Mouse (Mus musculus) spleen, postnatal 14 days (tissue): Measurements from ENCODE around the gene A830031A19Rik.

Source experiments
- DNase-seq, 2 experiments: peaks; one replicate each; pipeline ENCODE4 v3.0.0; 2021 to 2022; ENCODE audit warnings: low spot score in 2 of 2

Gene A830031A19Rik

DNA sequence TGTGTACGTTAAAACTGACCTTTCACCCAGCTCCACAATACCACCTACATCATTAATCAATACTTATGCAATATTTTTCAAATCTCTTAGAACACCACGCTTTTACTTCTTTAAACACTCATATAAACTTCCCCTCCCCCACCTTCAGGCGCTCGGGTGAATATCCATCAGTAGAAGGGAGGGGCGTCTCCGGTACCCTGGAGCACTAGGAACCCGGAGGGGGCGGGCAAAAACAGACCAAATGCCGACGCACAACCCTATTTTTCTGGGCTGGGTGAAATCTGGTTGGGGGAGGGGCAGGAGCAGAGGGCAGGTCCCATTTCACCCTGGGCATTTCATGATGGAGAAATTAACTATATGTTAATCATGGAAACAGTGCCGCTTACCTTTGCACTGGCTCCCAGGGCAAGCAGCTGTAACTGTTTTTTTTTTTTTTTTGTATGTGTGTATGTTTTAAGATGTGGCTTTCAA, at the start of gene A830031A19Rik:
Gene A830031A19Rik, minus strand, starts transcription at position 421 of the 471 bp plus-strand sequence.
- DNase-seq, result no peak

DNA sequence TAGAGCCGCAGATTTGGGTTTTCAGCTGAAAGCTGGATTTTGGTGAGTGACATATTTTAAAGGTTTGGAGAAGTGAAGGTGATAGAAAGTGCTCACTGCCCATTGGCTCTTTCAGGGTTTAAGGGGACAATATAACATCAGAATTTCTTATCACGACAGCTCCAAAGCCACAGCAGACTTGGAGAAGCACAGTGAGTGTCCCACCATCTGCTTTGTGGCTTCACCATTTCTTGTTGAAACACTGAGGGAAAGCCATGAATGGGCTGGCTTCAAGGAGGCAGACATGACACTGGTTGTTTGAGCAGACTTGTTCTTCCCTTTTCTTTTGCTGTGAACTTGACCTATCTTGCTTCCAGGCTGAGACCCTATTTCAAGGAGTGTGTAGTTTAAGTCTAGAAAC, 49.1 kb upstream of the A830031A19Rik start:
- DNase-seq, result no peak

DNA sequence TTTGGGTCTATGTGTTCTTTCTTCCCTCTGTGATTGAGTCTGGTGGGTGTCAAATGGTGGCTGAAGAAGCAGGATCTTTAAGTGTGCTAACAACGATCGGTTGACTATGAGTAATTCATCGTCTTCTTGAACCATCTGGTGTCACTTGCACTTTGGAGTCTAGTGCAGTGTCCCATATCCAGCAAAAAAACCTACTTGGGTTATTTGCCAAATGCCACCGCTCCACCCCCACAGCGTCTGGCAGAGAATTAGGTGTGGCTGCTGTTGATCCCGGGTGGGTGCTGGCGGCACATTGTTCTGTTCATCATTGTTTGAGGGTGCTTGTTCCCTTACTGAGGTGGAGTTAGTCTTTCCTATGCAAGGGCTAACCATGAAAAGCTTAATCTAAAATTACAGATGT, 48.0 kb upstream of the A830031A19Rik start:
- DNase-seq, result no peak

DNA sequence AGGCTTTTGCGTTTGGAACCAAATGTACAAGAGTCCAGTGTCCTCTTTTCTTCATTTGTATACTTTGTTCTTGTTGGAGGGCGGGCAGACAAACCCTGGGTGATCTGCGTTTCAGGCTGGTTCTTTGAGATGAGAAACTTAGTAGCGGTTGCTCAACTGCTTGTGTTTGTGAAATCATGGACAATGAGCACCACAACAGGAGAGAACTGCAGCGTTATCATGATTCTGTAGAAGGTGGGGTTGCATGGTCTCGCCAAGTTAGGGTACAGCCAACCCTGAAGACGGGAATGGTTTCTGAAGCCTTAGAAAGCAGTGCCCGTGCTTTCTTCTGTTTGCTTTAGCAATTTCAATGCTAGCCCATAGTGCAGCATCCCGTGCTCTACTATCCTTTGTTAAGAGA, 46.3 kb upstream of the A830031A19Rik start:
- DNase-seq, result no peak

DNA sequence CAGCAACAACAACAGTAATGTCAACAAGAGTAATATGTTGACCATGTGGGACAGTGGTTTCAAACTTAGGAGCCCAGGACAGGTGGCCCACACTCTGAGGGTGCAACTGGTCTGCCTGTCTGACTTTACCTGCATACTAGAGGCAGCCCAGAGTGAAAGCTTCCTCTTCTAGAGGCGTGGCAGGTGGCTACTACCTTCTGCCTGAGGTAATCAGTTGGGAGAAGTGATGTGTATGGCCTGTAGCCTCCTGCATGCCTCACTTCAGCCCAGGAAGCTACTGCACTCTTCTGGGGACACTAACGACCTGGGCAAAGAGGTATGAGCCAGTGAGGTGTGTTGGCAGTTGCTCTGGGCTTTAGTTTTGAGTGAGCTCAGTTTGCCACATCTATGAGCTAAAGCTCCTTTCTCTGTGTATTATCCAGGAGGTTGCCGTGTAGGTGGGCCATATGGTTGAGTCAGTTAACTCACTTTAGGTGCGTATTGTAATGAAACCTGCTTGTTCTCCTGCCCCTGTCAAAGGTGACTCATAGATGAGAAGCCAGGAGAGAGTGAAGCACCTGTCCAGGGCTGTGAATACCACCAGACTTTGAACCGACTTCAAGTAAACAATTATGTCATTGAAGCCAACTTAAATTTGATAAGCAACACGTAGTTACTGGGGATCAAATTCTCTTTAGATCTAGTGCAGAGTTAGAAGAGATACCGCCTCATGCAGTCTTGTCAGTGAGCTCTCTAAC, 41.9 kb upstream of the A830031A19Rik start:
- DNase-seq, result no peak

DNA sequence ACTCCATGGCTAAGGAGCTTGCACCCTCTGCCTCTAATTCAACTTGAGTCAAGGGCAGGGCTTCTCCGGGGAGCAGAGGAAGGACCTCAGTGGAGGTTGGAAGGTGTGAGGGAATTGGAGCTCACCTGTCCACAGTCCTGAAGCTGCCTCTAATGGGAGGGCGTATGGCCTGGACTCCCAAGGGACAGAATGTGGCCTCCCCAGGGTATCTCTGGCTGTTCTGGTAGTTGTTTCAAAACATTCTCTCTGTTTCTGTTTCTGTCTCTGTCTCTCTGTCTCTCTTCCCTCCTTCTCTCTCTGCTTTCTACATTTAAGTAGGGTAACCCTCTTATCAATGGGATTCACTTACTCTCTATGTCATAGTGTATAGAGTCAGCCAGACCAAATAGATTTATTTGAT, 41.2 kb upstream of the A830031A19Rik start:
- DNase-seq, result no peak

DNA sequence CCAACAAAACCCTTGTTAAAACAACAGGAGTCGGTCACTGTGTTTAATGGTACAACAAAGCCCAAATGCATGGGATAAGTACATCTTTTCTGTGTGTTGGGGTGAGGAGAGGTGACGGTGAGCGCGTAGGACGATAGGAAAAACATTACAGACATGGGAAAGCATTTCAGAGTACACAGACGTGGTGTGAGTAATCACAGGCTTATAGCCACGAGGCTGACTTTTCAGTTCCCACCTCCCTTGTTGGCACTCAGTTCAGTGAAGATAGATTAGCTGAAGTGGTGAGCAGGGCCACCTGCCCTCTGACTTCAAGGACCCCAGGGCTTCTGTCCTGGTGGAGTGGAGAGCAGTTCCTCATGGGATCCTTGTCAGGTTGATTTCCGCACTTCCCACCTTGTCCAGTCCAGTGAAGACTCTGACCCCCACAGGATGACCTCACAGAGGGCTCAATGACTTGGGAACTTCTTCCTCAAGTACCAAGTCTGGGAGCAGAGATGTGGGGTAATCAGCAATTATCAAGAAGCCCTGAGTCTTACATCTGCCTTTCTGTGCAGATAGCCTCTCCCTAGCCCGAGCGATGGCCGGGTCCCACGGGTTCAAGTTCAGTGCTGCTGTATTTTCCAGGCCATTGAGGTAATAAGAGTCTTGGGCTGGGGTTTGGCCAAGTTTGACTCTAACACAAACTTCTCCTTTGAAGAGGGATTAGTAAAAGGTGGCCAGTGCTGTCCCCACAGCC, 40.3 kb upstream of the A830031A19Rik start:
- no peak for DNase-seq

DNA sequence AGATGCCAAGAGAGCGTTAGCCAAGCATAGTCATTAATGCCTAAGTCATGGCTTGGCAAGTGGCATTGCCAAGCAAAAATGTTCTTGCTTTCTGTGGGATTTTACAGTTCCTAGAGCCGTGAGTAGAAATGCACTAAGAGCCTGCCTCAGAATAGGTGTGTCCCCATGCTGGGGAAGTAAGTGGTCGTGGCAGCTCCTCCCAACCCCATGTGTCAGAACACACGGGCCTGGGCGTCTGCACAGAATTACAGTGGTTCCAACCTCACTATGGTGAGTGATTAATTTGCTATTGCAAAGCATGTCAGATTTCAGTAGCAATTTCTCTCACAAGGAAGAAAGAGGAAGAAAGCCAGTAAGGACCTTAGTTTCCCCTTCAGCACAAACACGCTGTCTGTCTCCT, 36.9 kb upstream of the A830031A19Rik start:
- DNase-seq, result no peak

DNA sequence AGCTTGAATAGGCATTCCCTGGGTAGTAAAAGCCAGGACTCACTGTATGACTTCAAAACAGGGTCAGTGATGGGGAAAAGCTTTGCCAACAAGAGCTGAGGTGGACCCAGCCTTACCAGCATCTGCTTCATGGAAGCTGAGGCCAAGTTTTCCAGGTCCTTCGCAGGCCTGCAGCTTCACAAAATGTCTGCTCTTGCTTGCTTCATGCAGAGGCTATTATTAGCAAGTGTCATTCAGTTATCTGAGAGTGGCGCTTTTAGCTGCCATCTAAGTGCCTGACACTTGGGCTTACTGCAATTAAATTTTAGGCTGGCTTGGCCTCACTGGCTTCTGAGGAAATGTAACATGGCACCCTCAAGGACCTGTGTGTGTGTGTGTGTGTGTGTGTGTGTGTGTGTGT, 35.3 kb upstream of the A830031A19Rik start:
- DNase-seq, result no peak

DNA sequence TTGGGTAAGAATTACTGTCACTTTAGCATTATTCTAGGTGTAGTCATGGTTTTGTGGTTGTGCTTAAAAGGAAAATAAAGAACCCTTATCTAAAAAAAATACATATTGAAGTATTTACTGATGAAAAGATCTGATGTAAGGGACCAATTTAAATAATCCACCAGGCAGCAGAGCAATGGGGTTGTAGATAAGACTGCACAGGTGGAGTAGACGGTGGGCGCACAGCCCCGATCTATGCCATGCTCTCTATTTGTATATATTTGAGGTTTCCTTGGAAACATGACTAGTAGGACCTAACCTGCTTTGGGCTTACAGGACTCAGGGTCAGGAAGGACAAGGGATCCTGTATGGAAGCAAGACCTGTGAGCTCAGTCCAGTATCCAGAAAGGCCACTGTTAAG, 34.5 kb upstream of the A830031A19Rik start:
- no peak for DNase-seq

DNA sequence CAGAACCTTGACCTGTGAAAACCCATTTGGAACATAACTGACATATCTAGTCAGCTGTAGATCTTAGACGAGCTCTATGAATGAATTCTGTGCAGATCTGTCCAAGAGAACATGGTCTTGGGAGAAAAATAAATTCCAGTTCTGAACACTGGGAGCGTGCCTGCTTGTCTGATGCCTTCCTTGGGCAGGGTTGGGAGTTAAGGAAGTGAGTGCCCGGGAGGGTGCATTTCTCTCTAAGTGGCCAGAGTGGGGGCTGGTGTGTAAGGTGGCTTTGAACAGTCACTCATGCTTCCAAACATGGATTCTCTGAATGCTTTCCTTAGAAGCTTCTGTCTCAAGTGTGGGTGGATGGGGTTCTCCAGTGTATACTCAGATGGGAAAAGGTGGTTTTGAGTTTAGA, 34.1 kb upstream of the A830031A19Rik start:
- no peak for DNase-seq

DNA sequence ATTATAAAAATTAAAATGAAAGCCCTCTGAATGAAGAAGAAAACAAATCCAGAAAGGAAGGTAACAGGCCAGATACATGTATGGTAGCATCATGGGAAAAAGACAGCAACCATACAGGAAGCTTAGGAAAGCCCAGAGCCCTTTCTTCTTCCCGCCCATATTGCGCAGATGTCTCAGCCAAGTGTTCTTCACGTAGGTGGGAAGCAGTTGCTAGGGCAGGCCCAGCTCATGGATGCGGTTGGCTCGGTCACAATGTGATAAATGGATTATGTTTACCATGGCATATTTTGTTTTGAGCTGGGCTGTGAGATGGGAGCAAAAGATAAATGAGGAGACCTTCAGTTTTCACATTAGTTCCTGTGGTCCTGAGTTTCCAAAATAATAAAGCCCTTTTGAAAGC, 32.6 kb upstream of the A830031A19Rik start:
- DNase-seq, result no peak

DNA sequence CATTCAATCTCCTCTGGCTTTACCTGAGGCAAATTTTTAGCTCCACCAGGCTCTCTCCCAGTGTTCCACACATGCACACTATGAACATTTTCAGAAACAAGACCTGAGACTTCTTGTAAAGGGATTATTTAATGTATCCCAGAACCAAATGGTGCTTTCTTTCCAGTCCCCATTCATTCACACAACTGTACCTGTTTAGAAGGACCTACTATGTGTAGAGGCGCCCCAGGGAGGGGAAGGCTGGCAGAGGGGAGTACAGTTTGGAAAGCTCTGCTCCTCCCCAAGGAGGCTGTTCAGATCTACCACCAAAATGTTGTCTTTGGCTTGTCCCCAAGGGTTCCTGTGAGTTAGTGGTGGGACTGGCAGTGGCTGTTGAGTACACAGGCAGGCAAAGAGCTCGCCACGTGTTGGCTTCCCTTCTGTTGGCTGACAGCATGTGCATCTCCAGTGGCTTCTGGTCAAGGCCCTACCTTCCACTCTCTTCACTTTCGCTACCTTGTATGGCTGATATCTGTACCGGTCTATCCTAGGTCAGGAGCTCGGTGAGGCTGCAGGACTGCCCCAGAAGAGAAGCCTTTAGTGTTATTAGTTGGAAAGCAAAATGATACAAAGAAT, 28.4 kb upstream of the A830031A19Rik start:
- no peak for DNase-seq

DNA sequence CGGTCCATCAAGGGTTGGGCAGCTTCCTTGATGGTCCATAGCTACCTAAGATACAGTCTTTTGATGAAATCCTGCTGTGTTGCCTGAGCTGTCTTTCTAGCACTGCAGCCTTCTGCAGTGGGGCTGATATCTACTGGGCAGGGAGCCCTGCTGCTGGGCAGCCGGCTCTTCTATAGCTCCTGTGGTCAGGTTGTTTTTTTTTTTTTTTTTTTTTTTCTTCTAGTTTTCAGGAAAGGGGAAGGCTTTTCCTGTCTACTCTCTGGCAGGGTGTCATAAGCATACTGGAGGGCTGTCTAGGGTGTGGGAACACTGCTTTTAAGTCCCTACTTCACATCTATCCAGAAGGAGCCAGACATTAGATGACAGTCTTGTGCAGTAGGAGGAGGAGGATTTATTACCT, 27.5 kb upstream of the A830031A19Rik start:
- no peak for DNase-seq

DNA sequence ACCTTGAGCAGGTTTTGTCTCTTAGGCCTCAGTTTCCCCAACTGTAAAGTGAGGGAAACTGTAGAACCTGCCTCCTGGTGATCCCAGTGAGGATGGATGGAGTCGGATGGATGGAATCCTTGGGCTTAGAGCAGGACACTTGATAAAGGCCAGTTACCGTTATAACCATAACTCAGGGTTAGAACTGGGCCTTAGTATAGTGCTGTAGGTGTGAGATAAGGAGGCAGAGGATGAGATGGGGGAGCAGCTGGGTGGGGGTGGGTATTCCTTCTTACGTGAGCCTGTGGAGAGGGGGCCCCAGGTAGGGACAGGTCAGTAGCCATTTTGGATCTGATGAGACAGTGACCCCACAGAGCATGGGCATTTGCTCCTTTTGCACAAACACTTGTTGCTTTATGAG, 26.8 kb upstream of the A830031A19Rik start:
- no peak for DNase-seq

DNA sequence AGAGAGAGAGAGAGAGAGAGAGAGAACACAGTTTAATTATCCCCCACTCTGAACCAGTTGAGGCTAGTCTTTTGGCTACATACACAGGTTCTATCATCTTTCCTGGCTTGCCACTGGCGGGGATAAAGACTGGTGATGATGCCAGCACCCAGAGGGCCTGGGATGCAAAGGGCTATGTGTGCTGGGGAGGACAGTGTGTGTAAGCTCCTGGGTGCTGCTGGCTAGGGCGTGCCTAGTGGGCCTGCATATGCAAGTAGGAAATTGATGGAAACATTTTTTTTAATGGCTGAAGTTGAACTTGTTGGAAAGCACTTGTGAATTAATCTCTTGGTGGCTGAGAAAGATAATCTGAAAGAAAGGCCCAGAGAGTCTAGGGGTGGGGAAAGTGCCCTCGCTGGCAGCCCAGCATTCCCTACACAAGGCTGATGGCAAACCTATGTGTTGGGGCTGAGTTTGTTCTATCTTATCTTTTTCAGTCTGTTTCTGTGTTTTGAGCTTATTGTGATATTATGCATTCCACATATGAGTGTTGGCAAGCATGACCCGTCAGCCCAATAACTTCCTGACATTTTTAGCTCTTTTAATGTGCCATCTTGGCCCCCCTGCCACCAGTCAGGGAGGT, 25.7 kb upstream of the A830031A19Rik start:
- no peak for DNase-seq

DNA sequence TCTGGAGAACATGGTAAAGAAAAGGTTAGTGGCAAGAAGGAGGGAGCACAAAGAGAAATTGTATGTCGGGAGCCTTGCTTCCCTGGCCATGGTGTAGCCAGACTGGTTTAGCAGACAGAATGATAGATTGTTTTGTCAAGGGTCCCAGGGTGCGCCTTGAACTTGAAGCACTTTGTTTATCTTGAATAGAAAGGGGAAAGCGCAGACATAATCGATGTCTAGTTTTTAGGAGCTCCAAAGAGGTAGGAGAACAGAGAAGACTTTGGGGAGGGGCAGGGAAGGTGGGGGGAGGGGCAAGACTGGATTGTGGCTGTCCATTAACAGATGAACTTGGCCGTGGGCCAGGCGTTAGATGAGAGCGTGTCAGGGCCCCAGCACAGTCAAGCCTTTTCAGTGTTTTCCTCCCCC, 25.0 kb upstream of the A830031A19Rik start:
- peak in 1 of 2 experiments; percentile 31 for DNase-seq

DNA sequence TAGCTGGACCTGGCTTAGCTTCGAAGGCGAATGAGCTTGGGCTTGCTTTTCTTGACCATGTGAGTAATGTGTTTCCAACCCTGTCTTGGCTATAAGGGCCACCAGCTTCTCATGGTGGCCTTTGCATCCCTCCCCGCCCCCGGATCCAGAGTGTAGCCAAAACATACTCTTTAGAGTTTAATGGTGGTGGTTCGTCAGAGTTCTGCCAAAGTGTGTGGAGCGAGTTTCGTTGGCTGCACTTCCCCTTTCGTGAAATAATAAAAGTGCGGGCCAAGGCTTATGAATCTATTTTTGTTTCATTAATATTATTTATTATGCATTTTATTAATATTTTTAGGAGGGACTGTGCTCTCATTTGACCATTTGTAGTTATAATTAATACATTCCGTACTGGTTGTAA, 24.4 kb upstream of the A830031A19Rik start:
- DNase-seq, result no peak

DNA sequence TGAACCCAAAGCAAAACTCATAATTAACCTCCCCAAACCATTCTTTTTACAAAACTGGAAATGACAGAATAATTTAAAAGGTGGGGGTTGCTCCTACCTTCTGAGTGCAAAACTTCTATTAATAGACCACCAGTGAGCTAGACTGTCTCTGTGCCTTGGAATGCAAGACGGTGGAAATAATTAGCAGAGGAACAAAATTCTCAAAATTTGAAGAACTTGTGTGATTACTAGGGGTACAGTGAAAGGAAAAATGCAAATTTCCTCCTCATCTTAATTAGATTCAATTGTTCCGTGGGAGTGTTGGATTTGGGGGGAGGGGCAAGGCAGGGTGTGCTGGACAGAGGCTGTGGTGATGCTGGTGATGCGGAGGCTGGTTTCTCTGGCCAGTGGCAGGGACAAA, 23.8 kb upstream of the A830031A19Rik start:
- no peak for DNase-seq

DNA sequence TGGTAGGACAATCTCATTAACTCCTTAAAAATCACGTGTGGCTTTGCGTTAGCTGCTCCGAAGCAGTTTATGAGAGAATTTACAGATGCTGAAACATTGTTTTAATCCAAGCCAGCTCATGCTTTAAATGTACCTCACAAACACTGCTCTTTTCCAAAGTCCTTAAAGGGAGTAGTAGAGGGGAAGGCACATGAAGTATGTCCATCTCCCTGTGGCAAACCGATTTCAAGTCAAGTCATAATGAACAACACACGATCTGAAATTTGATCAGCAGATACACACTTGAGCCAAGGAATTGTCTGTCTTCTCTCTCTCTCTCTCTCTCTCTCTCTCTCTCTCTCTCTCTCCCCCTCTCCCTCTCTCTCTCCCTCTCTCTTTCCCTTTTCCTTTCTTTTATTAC, 23.2 kb upstream of the A830031A19Rik start:
- no peak for DNase-seq

DNA sequence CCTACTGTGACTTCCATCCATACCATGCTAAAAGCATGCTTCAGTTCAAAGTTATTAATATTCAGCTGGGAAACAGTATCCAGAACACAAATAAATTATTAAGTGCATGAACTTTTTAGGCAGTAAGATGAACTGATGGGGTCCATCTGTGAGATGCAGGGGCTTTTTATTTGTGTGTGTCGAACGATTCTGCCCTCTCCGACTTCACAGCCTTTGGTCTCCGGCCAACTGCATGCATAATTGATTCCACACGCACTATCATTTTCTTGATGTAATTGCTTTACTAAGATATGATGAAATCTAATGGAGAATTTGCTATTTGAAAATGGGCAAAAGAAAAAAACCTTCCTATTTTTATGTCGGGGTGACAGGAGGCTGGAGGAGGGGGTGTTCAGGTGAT, 22.2 kb upstream of the A830031A19Rik start:
- DNase-seq, result no peak

DNA sequence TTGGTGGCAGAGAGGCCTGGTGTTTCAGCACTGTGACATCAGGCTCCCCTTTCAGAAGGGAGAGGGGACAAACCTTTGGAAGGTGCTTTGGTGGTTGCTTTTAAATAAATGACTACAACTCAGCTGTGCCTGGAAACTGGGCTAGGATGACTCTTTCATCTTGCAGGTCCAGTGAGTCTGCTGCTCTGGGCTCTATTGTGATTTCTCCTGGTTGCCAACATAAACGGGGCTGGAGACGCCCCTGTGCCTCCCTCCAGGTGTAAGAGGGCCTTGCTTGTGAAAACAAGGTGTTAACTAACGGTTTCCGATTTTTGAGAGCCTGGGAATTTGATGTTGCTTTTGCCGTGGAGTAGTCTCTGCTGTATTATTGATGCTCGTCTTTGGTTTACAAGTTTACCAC, 21.6 kb upstream of the A830031A19Rik start:
- DNase-seq, result no peak
